Mouse (Mus musculus): ENCODE results near the gene Scube3. TPM values are rescaled to one million over a fixed set of nuclear protein-coding genes. Genes with fewer than 3 reads are reported as not detected.

Scube3 gene
- polyA plus RNA-seq (2012), result 0.34 and 1.4 TPM in 2 replicates

GRCm38 (mm10) chr17:28141771-28142699 is at the start of gene Scube3:
Gene Scube3, plus strand, starts transcription at chr17:28142141.

GRCm38 (mm10) chr17:28176775-28177539 is 35.0 kb downstream of the Scube3 start, which contains the start of gene Zfp523:
Gene Zfp523, plus strand, starts transcription at chr17:28177129.

GRCm38 (mm10) chr17:28207591-28208313 is 65.8 kb downstream of the Scube3 start, which contains the start of gene Def6:
Gene Def6, plus strand, starts transcription at chr17:28207778.

Other genes with a start within 250 kb of the Scube3 start
- gene Anks1, start 232.8 kb upstream of the Scube3 start, polyA plus RNA-seq (2012), result 85.1 and 98.0 TPM in 2 replicates
- gene Taf11, start 232.3 kb upstream of the Scube3 start, polyA plus RNA-seq (2012), result 48.9 and 59.4 TPM in 2 replicates
- gene Tcp11, start 61.5 kb upstream of the Scube3 start, polyA plus RNA-seq (2012), result 3.2 and 5.9 TPM in 2 replicates
- gene Zfp523, start 35.0 kb downstream of the Scube3 start, polyA plus RNA-seq (2012), result 66.2 and 77.1 TPM in 2 replicates
- gene Def6, start 65.6 kb downstream of the Scube3 start, polyA plus RNA-seq (2012), result 339 and 429 TPM in 2 replicates
- gene Ppard, start 90.6 kb downstream of the Scube3 start, polyA plus RNA-seq (2012), result 18.0 and 24.5 TPM in 2 replicates
- 51.2 and 69.4 TPM in 2 replicates for gene Fance, start 171.4 kb downstream of the Scube3 start, polyA plus RNA-seq (2012)
- gene Rpl10a, start 186.3 kb downstream of the Scube3 start, polyA plus RNA-seq (2012), result 8,332 and 8,634 TPM in 2 replicates
- 1.3 and 1.9 TPM in 2 replicates for gene Tead3, start 208.7 kb downstream of the Scube3 start, polyA plus RNA-seq (2012)
- gene Tulp1, start 223.1 kb downstream of the Scube3 start, polyA plus RNA-seq (2012), result 0.29 and 0.40 TPM in 2 replicates